Mouse (Mus musculus) G1E (cell line): ENCODE data around the gene Suz12.

Source experiments
- CTCF ChIP-seq: IDR thresholded peaks from 2 replicates; pipeline ENCODE4 v1.5.1; 2012; ENCODE audit warnings: low read depth, low read length, inconsistent platforms, mixed read lengths
- GATA2 ChIP-seq: IDR thresholded peaks from 2 replicates; pipeline ENCODE4 v1.6.1; 2012; ENCODE audit warnings: low read depth, low read length, inconsistent platforms, borderline replicate concordance

DNA sequence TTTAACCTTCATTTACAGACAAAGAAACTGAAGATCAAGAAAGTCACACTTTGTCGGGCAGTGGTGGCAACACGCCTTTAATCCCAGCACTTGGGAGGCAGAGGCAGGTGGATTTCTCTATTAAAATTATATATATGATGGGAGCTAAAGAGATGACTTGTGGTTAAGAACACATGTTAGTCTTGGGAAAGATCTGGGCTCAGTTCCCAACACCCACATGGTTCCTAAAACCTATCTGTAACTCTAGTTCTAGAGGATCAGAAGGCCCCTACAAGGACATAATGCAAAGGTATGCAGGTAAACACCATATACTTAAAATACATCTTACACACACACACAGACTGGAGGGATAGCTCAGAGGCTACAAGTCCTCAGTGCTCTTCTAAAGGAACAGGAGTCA, 78.1 kb downstream of the Suz12 start:
- TF ChIP-seq CTCF (no peak), GATA2 (no peak)
